Mouse (Mus musculus) lung, adult 18-20 months (tissue): ENCODE measurements around the gene Col6a1.

Source experiments
- DNase-seq, 2 experiments: peaks; one replicate each; pipeline ENCODE4 v3.0.0; 2022; ENCODE audit warnings: mixed read lengths in 2 of 2

The Col6a1 gene

DNA sequence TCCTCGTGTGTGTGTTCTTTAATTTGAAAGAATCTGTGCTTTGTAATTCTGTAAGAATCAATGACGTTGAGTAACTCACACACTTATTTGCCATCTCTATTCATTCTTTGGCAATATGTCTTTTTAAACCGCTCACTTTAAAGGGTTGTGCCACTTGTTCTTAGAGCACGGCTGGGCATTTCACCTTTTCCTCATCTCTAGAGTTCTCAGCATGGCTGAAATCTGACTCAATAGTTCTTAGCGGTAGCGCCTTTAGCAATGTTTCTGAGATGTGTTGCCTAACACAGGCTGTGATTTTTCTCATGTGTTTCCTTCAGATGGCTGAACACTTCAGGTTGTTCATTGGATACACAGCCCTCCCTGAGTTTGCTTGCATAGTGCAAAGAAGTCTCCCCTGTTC lies 51.4 kb downstream of the Col6a1 start:
- peak; percentile 3 to 38 for DNase-seq

DNA sequence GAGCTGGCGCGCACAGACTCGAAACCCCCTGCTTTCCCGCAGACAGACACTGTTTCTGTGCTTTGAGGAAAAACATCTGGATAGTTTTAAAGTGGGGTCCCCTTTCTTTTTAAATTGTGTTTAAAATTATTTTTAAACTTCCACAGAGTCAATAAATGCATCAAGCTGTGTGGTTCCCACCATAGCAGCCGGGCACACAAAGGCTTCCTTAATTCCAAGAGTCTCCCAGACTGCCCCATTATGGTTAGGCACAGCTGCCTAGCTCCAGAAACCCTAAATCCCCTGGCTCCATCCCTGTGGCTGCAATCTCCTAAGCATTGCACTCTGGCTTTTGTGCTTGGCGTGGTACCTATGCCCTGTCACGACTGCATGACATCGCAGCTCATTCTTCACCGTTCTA lies 54.0 kb downstream of the Col6a1 start:
- no peak for DNase-seq

GRCm38 (mm10) chr10:76668947-76669284 lies 57.1 kb downstream of the Col6a1 start:
- DNase-seq, result no peak

DNA sequence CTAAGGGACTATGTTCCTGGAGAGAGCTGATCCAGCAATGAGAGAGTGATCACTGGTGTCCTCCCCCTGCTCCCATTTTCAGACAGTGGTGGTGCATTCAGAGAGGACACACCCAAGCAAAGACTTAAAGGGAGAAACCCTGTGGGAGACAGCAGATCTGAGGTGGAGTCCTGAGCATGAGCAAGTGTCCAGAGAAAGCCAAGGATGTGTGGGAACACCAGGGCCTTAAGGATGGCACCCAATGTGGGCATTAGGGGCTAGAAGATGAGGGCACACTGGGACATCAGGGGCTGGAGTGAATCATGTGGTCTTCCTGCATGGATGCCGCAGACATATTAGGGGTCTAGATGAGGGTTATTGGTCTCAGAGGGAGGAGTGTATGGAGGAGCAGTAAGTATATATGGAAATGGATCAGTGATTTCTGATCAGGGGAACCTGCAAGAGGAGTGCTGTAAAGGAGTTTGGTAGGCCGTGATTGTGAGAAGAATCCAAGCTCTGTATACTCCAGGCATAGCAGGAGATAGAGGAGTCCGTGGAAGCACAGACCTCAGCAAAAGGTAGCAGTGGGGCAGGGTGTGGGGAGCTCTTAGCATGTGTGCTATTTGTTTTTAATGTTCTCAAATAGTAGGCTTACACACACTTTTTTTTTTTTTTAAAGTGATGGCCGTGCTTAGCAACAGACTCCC lies 57.6 kb downstream of the Col6a1 start:
- no peak for DNase-seq

GRCm38 (mm10) chr10:76667197-76667805 lies 58.7 kb downstream of the Col6a1 start:
- DNase-seq, result no peak

DNA sequence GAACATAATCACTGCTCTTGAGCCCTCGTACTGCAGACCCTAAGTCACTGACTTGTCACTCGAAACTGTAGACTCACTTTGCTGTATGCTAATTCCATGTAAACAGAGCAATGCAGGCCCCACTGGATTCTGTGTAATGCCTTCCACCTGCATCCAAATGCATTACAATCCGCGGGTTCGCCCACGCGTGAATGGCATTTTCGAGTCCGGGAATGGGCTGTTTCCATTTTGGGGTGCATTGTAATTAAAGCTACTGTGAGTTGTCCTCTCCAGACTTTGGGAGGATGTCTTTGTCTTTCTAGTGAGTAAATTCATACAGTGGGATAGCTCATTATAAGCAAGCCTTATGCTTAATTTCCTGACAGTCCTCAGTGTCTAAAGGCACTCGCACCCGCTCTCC lies 60.4 kb downstream of the Col6a1 start:
- DNase-seq, result no peak

DNA sequence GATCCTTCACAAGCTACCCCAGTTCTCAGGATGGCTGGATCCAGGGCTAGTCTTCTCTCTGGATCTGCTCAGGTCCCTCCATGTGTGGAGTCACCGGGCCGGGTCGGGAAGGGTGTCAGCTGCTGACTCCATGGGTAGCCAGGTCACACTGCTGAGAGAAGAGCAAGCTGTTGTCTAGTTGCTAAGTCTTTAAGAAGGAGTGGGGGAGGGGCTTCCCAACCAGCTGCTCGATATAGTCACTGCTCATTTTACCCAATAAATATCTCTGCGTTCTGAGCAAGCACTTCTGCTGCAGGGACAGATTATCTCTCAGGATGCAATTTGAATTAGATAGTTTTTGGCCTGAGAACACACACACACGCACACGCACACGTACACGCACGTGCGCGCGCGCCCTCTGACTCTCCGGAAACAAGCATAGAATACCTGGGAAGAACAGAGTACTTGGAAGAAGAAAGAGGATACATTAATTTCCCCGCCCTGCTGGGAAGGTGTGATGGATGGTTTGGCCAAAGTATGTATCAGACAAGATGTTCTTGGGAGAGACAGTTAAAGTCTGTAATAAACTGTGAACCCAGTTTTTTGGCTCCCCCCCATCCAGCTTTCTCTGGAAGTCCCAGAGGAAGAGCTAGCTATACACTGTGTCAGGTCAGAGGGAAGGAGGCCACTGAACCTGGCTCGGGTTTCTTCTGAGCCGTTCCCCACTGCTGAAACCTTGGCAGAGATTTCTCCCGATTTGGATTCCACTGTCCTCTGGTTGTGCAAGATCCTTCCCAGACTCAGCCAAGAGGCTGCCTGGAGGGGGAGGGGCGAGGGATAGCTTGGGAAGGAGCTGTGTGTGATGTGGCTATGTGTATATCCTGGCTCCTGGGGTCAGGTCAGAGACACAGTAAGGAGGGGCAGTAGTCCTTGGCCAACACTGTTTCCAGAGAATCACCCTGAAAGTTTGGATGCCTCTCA lies 61.5 kb downstream of the Col6a1 start:
- DNase-seq, result peak; percentile 76 to 80
